Mouse (Mus musculus) frontal cortex, postnatal 10 days (tissue): ENCODE results near the gene Top1.
"Not testable (repeated sequence)": the region's sequence is repeated elsewhere in the genome, so short reads cannot be mapped to it uniquely, and the experiment has no call there.

Experiments used
- DNase-seq, 2 experiments: peaks; one replicate each; pipeline ENCODE4 v3.0.0; 2022; ENCODE audit warnings: low spot score in 2 of 2, mixed read lengths in 1 of 2

Gene Top1

GRCm38 (mm10) chr2:160630872-160631597 is 14.7 kb upstream of the Top1 start:
- no peak for DNase-seq

GRCm38 (mm10) chr2:160639911-160640717 is 5.6 kb upstream of the Top1 start:
- no peak for DNase-seq

- DNase-seq, result no peak
These were observed 4.5 kb upstream of the Top1 start for GRCm38 (mm10) chr2:160641176-160641575.

- peak; percentile 23 to 53 for DNase-seq
These were observed 606 bp downstream of the Top1 start for GRCm38 (mm10) chr2:160646144-160646844.

GRCm38 (mm10) chr2:160646845-160647178 is 1.1 kb downstream of the Top1 start:
- no peak for DNase-seq

- DNase-seq, result no peak
These were observed 2.4 kb downstream of the Top1 start for GRCm38 (mm10) chr2:160648097-160648496.

- DNase-seq, result no peak
These were observed 3.4 kb downstream of the Top1 start for GRCm38 (mm10) chr2:160649072-160649471.

GRCm38 (mm10) chr2:160651165-160651564 is 5.5 kb downstream of the Top1 start:
- no peak for DNase-seq

- no peak for DNase-seq
These were observed 7.5 kb downstream of the Top1 start for GRCm38 (mm10) chr2:160653218-160653617.

GRCm38 (mm10) chr2:160655561-160655960 is 9.9 kb downstream of the Top1 start:
- no peak for DNase-seq

GRCm38 (mm10) chr2:160656234-160656633 is 10.5 kb downstream of the Top1 start:
- DNase-seq, result no peak

GRCm38 (mm10) chr2:160657801-160658442 is 12.2 kb downstream of the Top1 start:
- DNase-seq, result no peak

- DNase-seq, result no peak
These were observed 13.1 kb downstream of the Top1 start for GRCm38 (mm10) chr2:160658811-160659210.

- DNase-seq, result no peak
These were observed 18.7 kb downstream of the Top1 start for GRCm38 (mm10) chr2:160664421-160664820.

- not testable (repeated sequence) for DNase-seq
These were observed 19.3 kb downstream of the Top1 start for GRCm38 (mm10) chr2:160664986-160665385.

- no peak for DNase-seq
These were observed 21.6 kb downstream of the Top1 start for GRCm38 (mm10) chr2:160667259-160667658.

- no peak for DNase-seq
These were observed 54.6 kb downstream of the Top1 start for GRCm38 (mm10) chr2:160700271-160700670.

GRCm38 (mm10) chr2:160701603-160702002 is 55.9 kb downstream of the Top1 start:
- DNase-seq, result no peak

- no peak for DNase-seq
These were observed 57.1 kb downstream of the Top1 start for GRCm38 (mm10) chr2:160702824-160703223.

- DNase-seq, result no peak
These were observed 62.0 kb downstream of the Top1 start for GRCm38 (mm10) chr2:160707673-160708072.

- DNase-seq, result no peak
These were observed 69.9 kb downstream of the Top1 start for GRCm38 (mm10) chr2:160715463-160716030.

GRCm38 (mm10) chr2:160717269-160717668 is 71.6 kb downstream of the Top1 start:
- peak in 1 of 2 experiments; percentile 14 for DNase-seq
